Mouse (Mus musculus) left cerebral cortex, adult 6 months (tissue): ENCODE data around the gene Olfr411. TPM values are rescaled to one million over a fixed set of nuclear protein-coding genes. Genes with fewer than 3 reads are reported as not detected.

Source experiments
- long read RNA-seq, 2 experiments: library from polyadenylated mRNA; unstranded; transcript quantifications; one replicate each; pipeline ENCODE4 v2.0.0; 2019 to 2020
- polyA plus RNA-seq: library from polyadenylated mRNA; unstranded; fragments of <200 nt; fragmentation: Nextera tagmentation; gene quantifications from 2 replicates; pipeline ENCODE4 v1.2.3, GENCODE M21; 2021

Olfr411 gene
- polyA plus RNA-seq, result not detected in 2 replicates
- long read RNA-seq, experiment 1, result 0 reads
- long read RNA-seq, experiment 2, result 0 reads

GRCm38 (mm10) chr11:74352550-74352949 is at the start of gene Olfr411:
Gene Olfr411, minus strand, starts transcription at chr11:74352650.

GRCm38 (mm10) chr11:74361769-74362168 is 9.3 kb upstream of the Olfr411 start, which contains the start of gene Olfr412:
Gene Olfr412, plus strand, starts transcription at chr11:74362069.

DNA sequence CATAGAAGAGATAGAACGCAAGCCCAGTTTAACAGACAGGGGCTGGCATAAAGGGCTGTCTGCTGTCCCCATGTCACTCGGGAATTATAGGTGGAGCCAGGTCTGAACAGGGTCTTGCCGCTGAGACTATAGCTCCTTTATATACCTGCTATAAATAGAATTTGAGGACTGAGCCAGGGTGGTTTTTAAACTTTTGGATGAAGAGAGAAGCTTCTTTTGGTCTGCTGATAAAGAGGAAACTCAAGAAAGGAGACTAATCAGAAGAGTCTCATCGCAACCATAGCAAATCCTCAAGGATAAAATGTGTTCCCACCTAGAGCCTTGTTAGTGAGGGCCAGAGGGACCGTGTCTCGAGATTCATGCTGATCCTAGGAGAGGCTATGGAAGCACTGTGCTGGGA is 14.5 kb downstream of the Olfr411 start, which contains the start of gene Olfr410:
Gene Olfr410 (minus strand): TSS at position 101 of the 400 bp plus-strand sequence.

Other genes with a start within 250 kb of the Olfr411 start
- not detected in 2 replicates for gene Olfr401, start 238.9 kb downstream of the Olfr411 start, polyA plus RNA-seq
- gene Olfr402, start 199.1 kb downstream of the Olfr411 start, polyA plus RNA-seq, result not detected in 2 replicates
- gene Olfr403, start 166.4 kb downstream of the Olfr411 start, polyA plus RNA-seq, result not detected in 2 replicates
- gene Olfr43, start 141.3 kb downstream of the Olfr411 start, polyA plus RNA-seq, result not detected in 2 replicates
- gene Olfr406, start 92.8 kb downstream of the Olfr411 start, polyA plus RNA-seq, result not detected in 2 replicates
- gene Olfr59, start 68.9 kb downstream of the Olfr411 start, polyA plus RNA-seq, result not detected in 2 replicates
- gene Olfr410, start 14.6 kb downstream of the Olfr411 start, polyA plus RNA-seq, result not detected in 2 replicates
- not detected in 2 replicates for gene Olfr412, start 9.4 kb upstream of the Olfr411 start, polyA plus RNA-seq